Mouse (Mus musculus): Measurements from ENCODE around the gene Bbip1. TPM values are rescaled to one million over a fixed set of nuclear protein-coding genes. Genes with fewer than 3 reads are reported as not detected.
A peak's percentile ranks its signal among the peaks of the same experiment; 100 is the strongest.
"Not testable (repeated sequence)": the region's sequence is repeated elsewhere in the genome, so short reads cannot be mapped to it uniquely, and the experiment has no call there.

Bbip1 gene
- total RNA-seq, 1 experiment from 2014 or later: 36.0 TPM

DNA sequence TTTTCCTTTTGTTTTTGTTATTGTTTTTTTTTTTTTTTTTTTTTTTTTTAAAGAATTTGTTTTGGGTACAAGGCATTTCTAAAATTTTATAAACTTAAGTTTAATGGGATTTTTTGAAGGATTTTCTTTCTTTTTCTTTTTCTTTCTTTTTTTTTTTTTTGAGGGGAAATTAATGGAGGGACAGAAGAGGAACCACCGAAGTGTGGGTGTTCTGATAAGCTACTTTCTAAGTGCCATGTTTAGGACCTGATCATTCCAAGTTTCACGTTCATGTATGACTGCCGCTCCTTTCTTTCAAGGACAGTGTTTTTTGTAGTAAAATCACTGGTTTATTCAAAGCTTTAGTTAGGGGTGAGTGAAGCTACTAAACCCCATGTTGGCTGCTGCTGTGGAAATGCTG lies 15.2 kb downstream of the Bbip1 start:
- ATAC-seq (replicated peaks; ENCODE audit: low read depth, poor library complexity, severe bottlenecking): no peak

DNA sequence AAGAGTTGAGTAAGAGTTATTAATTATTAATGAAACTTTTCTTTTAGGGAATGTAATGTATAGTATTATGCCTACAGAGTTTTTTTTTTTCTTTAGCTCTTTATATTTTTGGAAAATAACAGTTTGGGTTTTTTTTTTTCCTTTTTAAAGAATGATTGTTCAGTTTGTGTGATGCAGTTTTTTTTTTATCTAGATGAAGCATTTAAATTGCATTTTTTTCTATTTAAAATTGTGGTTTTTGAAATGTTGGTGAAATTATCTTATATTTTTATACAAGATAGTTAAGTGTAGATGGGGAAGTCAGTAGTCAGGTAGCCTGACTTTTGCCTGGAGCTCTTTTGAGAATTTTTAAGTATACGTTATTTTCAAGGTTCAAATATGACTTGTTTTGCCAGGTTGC lies 17.7 kb downstream of the Bbip1 start:
- ATAC-seq (replicated peaks; ENCODE audit: low read depth, poor library complexity, severe bottlenecking): no peak

DNA sequence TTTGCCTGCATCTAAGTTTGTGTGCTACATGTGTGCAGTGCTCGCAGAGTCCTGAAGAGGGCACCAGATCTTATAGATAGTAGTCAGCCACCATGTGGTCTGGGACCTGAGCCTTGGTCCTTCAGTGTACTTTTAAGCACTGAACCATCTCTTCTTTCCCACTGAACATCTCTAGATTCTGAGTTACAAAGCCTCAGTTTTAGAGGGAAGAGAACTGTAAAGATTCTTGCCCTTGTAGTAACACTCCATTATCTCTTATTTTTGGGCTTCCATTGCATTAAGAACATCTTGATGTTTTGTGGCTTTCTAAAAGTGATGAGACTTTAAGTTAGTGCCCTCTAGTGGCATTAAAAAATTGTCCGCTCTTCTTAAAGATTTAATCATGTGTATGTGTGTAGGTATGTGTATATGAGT lies 19.1 kb downstream of the Bbip1 start:
- ATAC-seq (replicated peaks; ENCODE audit: low read depth, poor library complexity, severe bottlenecking): peak; percentile 80

DNA sequence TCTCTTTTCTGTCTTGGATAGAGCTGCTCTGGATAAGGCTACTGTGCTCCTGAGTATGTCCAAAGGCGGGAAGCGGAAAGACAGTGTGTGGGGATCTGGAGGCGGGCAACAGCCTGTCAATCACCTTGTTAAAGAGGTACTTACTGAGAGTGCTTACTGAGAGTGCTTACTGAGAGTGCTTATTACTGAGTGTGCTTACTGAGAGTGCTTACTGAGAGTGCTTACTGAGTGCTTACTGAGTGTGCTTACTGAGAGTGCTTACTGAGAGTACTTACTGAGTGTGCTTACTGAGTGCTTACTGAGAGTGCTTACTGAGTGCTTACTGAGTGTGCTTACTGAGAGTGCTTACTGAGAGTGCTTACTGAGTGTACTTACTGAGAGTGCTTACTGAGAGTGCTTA lies 22.4 kb downstream of the Bbip1 start:
- ATAC-seq (replicated peaks; ENCODE audit: low read depth, poor library complexity, severe bottlenecking): not testable (repeated sequence)

DNA sequence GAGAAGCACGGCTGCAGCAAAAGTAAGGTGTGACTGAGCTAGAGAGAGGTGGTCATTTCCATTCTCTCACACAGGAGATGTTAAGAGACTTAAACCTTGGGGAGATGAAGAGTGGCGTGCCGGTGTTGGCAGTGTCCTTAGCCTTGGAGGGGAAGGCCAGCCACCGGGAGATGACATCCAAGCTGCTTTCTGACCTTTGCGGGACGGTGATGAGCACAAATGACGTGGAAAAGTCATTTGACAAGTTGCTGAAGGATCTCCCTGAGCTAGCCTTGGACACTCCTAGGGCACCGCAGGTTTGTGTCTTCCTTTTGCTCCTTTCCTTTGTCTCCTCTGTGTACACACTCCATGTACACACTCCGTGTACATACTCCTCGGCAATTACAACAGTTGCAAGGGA lies 24.9 kb downstream of the Bbip1 start:
- no peak for ATAC-seq (replicated peaks; ENCODE audit: low read depth, poor library complexity, severe bottlenecking)

DNA sequence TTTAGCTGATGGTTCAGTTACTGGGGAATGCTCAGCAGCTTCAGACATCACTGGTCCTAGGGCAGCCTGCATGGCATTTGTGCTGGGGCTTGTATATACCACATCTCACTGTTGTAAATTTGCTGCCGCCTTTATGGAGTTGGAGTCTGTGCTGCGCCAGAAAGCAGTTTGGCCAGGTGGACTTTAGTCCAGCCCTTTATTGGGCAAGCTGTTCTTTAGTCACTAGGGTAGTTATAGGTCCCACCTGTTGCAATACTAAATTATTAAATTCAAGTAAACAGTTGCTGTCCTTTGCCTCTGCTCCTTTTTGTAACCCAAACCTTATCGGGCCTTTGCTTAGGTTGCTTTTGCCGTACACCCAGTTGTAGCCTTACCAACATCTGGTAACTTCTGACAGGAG lies 29.5 kb downstream of the Bbip1 start:
- no peak for ATAC-seq (replicated peaks; ENCODE audit: low read depth, poor library complexity, severe bottlenecking)

DNA sequence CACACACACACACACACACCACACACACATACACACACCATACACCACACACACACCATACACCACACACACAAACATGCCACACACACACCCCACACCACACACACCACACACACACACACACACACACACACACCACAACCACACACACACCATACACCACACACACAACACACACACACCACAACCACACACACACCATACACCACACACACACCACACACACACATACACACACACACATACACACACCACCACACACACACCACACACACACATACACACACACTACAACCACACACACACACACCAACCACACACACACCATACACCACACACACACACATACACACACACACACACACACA lies 37.7 kb downstream of the Bbip1 start:
- ATAC-seq (replicated peaks; ENCODE audit: low read depth, poor library complexity, severe bottlenecking): not testable (repeated sequence)

DNA sequence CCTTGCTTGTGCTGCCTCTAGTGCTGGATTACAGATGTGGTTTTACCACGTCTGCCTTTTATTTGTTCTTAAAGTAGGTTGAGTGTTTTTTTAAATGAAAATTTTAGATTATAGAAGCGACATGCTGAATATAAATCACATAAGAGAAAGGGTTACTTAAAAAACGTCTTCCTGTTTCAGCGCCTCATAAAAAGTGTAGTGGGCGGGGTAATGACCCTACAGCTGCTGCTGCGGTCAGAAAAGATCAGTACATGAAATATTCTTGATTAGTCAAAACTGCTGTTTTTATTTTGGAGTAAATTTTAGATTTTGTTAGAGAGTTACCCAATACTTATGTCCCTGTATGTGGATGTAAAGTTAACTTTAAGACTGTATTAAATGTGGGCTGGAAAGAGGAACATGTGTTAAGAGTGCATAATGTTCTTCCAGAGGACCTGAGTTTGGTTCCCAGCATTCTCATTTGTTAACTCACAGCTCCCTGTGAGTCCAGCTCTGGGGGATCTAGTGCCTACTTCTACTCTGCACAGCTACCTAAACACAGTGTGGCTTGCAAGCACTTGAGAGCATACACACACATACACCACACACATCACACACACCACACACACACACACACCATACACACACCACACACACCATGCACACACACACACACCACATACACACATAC lies 38.3 kb downstream of the Bbip1 start:
- ATAC-seq (replicated peaks; ENCODE audit: low read depth, poor library complexity, severe bottlenecking): peak; percentile 15

DNA sequence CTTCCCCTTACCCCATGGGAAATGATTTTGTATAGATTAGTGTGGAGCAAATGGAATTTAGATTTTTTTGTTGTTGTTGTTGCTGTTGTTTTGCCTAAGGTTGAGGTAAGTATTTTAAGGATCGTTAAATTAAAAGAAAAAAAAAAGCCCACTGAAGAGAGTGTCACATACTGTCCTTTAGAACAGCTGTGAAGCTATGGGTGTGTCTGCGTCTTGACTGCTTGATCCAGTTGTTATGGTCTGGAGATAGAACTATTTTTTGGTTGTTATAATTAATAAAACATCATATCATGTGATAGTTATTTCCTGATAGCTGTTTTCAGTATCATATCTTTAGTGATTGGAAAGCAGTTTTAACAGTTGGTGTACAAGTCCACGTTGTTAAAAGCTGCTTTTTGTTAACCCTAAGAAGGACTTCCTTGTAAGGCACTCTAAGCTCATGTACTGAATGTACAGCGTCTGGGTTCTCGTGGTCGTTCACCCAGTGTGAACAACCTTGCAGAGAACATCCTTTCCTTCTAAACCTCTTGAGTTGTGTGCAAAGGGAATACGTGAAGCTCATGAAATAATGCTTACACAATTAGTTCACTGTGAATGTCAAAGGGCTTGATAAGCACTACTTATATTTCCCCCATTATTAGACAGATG lies 39.5 kb downstream of the Bbip1 start:
- ATAC-seq (replicated peaks; ENCODE audit: low read depth, poor library complexity, severe bottlenecking): no peak

DNA sequence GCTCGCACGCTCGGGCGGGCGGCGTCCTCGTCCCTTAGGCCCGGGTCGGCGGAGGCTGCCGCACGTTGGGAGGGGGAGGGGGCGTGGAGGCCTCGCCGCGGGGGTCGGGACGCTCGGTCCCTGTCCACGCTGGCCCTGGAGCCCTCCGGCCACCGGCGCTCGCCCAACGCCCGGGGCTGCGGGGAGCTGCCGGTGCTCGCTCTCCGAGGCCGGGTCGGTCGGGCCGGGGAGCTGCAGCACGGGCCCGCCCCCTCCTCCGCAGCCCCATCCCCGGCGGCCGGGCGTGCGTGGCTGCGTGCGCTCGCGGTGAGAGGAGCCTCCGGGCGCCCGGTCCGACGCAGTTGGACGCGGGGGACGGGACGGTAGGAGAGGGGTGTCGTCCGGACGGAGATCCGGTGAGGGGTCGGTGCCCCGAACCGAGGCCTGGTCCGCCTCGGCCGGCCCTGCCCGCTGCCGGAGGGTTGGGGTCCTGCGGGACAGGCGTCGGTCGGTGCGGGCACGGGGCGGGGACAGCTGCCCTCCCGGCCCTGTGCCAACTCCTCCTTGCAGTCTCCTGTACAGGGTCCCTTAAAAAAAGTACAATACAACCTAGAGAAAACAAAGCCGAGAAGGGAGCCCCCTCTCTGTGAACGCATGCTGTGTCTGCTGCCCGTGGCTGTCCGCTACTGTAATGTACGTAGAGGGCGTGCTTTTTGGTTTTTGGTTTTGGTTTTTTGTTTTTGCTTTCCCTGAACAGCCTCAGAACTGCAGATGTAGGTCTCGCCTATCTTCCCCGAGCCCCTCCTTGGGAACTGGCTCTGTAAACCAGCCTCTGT lies 40.7 kb downstream of the Bbip1 start:
- peak; percentile 18 for ATAC-seq (replicated peaks; ENCODE audit: low read depth, poor library complexity, severe bottlenecking)

DNA sequence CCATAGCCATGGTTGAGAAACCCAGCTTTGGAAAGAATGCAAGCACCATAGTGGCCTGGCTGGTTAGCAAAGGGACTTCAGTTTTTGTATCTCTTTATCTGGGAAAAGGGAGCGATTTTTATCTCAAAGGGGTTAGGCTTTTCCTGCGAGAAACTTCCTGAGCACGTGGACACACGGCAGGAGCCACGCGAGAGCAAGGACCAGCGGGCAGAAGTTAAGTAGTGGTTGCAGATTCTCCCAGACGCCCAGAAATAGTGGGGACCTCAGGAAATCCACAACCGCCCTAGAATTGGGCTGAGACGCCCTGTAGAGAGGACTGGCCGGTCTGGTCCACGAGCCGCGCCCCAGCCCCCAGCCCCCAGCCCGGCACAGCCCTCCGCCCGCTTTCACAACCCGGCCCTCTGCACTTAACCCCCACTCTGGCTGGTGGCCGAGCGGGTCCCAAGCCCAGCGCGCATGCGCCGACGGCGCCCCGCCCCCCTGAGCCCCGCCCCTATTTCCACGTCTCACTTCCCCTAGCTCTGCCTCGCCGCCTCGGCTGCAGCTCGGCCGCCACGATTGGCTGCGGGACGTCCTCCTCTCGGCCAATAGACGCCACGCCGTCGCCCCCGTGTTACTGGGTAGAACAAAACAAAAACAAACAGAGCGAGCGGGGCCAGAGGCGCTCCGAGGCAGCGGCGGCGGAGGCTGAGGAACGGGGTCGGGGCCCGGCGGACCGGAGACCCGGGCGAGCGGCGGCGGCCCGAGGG lies 41.5 kb downstream of the Bbip1 start:
- peak; percentile 80 for ATAC-seq (replicated peaks; ENCODE audit: low read depth, poor library complexity, severe bottlenecking)

DNA sequence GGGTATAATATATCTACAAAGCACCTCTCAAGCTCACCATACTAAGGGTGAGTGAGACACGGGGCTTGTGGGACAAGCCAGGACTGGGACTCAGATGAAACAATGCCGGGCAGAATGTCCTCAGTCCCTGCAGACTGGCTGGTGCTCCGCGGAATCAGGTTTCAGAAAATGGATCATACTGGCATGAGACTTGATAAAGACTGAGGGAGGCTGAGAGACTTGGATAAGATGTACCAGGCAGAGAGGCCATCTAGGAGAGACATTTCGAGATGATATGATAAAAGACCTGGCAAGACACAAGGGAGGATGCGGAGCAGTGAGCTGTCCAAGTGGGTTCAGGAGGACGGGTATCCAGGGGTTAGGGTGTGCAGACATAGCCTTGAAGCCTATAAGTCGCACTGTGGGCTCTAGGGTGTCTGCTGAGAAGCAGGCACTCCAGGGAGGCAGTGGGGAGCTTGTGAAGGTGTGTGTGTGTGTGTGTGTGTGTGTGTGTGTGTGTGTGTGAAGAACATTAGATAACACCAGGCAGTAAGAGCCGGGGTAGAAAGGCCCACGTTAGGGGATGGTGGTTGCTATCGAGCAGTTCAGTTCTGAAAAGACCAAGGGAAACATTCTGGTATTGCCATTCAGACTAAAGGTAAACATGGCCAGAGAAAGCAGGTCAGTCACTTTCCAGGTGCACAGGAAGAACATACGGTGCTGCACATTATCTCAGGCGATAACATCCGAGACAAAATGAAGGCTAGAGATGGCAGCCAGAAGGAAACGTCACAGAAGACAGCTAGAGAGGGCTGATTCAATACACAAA lies 42.3 kb downstream of the Bbip1 start:
- ATAC-seq (replicated peaks; ENCODE audit: low read depth, poor library complexity, severe bottlenecking): 0 out of 2 replicates have a peak, but pooled peaks have one; percentile 2

DNA sequence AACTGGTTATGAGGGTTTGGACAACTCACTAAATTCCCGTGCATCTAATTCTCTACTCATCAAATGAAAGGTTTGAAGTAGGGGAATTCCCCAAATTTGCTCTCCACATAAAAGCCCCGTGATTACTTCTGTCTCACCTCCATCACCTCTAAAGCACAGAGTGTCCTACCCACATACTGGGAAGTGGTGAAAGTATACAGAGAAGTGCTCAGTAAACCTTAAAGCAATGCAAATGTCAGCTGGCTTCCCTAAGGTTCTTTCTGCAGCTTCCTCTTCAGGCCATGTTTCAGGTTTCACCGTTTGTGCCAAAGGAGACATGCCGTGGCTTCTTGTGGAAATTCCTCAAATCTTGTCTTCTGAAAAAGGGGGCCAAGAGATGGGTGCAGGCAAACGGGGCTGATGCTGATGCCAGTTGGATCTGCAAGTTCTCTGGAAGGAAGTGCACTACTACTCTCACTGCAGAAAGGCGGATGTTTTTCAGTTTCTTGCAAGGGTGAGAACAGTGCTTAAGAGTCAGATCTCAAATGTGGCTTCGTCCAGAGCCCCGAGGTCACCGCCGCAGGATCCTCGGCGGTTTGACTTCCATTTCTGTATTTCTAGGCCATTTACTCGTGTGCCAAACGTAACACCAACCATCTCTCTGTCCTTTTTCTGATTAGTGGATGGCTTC lies 44.4 kb downstream of the Bbip1 start:
- no peak for ATAC-seq (replicated peaks; ENCODE audit: low read depth, poor library complexity, severe bottlenecking)

DNA sequence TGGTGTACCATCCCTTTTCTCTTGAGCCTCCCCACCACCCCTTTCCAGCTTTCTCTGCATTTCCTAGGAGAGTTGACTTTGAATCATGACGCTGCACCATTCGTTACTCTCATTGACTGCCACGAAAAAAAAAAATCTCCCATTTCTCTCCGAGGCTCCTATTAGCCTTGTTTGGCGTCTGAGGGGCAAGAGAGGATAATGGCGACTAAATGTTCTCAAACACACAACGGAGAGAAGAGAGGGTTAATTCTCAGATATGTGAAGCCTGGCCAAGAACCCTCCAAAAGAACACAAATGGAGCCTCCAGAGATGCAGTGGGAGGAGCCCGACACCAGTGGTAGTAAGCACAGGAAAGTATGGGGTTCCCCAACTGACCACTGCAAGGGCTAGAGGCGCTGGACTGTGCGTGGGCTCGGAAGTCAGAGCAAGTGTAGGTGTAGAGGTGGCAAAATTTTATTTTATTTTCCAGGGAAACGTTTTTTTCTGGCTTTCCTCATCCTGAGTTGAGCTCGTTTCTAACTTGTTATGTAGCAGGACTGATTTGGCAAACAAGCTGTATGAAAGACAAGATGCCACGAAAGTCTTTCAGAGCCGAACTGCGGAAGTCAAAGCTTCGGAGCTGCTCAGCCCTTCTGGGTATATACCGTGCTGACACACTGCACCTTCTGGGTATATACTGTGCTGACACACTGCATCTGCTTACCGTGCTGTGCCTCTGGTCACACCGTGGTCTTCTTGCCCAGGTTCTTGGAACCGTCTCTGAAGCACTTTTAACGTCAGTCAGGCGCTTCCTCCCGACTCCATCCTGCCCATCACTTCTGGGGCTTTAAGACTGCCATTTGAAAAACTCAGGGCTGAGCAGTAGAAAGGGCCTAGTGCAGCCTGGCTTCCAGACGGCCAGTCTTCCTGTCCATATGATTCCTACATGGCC lies 45.2 kb downstream of the Bbip1 start:
- ATAC-seq (replicated peaks; ENCODE audit: low read depth, poor library complexity, severe bottlenecking): no peak

DNA sequence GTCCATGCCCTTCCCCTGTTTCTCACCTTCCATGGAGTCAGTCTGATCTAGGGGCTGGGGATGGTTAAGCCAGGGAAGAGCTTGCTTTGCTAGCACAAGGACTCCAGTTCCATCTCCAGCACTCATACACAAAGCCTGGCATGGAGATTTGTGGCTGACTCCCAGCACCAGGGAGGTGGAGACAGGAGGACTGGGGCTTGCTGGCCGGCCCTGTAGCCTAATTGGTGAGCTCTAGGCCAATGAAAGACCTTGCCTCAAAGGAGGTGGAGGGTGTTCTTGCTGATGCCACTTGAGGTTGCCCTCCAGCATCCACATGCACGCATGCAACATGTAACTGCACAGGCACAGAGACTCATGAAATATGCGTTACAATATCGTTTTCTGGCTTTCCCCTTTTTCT lies 45.9 kb downstream of the Bbip1 start:
- no peak for ATAC-seq (replicated peaks; ENCODE audit: low read depth, poor library complexity, severe bottlenecking)

DNA sequence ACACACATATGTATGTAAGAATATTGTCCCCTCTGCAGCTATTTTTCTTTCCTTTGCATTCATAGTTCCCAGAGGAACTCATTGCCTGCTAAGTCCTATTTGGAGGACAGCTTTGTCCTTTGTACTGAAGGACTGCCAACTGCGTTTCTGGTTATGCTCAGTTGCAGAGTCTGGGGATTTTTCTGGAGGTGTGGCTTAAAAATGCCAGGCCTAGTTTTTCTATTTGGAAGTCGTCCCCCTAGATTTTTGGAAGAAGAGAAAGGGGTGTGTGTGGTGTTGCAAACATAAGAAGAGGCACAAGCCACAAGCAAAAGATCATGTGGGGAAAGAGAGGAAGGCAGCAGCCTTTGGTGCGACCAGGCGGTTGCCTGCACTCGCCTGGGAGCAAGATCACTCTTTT lies 46.4 kb downstream of the Bbip1 start:
- no peak for ATAC-seq (replicated peaks; ENCODE audit: low read depth, poor library complexity, severe bottlenecking)

DNA sequence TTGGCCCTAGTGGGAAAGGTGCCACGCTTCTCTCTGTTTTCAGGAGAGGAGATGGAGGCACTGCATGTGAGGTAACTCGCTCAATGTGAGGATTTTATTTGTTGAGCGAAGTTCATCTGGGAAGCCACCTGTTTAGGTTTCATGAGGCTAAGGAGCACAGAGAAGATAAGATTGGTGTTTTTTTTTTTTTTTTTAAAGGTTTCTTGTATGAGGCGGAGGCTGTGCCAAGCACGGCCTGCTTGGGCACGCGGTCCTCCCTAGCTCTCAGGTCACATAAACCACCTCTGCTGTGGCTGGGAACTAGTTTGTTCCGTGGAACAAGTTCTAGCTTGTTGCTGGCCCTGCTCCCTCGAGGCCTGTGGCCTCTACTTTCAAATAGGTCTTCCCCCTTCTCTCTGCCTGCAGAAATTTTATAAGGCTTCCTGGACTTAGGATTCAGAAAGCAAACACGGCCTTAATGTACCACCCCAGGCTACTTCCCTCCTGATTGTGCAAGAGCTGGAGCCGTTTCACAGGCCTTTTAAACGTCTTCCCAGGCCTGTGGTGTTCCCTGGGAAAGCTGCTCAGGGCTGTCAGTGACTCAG lies 49.8 kb downstream of the Bbip1 start:
- ATAC-seq (replicated peaks; ENCODE audit: low read depth, poor library complexity, severe bottlenecking): no peak

DNA sequence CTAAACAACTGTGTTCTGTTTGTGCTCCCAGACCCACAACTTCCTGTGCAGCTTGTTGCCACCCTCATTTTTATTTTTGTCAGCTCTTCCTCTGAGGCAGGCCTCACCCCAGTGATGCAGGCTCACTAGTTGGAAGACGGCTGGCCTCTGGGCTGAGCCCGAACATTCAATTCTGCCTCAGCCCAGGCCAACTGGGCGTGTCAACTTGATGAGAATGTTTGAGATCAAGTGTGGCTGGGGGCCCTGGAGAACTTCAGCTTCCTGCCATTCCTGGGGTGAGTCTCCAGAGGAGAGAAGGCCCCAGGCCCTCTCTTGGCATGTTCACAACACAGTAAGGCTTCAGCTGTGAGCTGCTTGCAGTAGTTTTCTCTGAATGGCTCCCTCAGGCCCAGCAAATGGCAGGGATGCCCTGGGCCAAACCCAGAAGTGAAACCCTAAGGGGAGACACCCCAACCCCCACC lies 50.7 kb downstream of the Bbip1 start:
- ATAC-seq (replicated peaks; ENCODE audit: low read depth, poor library complexity, severe bottlenecking): peak; percentile 17; the same call in 1 of the 2 replicates

Measured in common myeloid progenitor, adult 5-6 weeks (primary cell).